Mouse (Mus musculus): ENCODE data around the gene Prss33. TPM values are rescaled to one million over a fixed set of nuclear protein-coding genes. Genes with fewer than 3 reads are reported as not detected.

Gene Prss33
- polyA plus RNA-seq, 1 experiment: 0.25 TPM

DNA sequence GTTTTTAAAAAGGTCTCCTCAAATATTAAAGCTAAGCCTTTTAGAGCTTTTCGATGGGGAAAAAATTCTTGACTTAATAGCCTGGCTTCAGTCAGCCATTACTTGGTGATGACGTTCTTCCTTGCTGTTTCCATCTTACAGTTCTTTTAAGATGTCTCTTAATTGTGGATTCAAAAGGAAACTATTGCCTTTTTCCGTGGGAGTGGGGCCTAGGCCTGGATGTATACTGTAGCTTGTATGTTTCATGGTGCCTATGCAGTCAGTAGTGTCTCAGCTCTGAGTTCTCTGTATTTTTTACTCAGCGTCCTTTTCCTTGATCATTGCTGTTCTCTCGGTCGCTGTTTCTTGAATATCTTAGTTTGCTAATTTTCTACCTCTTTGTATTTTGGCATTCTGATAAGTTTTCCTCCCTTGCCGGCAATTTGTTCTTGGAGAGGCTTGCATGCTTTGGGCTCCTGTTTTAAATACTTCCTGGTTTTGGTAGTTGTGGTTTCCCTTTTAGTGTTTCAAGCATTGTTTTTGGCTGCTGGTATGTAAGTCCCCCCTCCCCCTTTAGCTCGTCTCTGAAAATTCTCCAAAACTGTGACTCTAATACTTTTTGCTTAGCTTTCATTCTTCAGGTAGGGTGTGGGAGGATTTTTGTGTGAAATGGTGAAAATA is 31.3 kb downstream of the Prss33 start:
- Histone ChIP-seq H3K27me3 (ENCODE audit: control insufficient read depth, insufficient read depth, low read length) (no peaks in the 10 kb centered on the region), H3K4me1 (ENCODE audit: control insufficient read depth, insufficient read depth, low read length) (no peaks in the 10 kb centered on the region; the same call in 1 of the 2 replicates), H3K27ac (ENCODE audit: insufficient read depth, low read length) (no peak overlapping the region), H3K4me3 (replicated peaks; ENCODE audit: insufficient read depth, low read depth, low read length) (peak overlapping the region; percentile 94)
- TF ChIP-seq CTCF (IDR thresholded peaks at IDR 0.05; ENCODE audit: borderline replicate concordance, insufficient read depth, low read depth, low read length) (no peak), POLR2A (IDR thresholded peaks at IDR 0.05; ENCODE audit: borderline replicate concordance, insufficient read depth, low read length) (no peak)
- DNase-seq: no peak
- WGBS: under 1% methylated on average over 8 of the region's 8 CpGs

DNA sequence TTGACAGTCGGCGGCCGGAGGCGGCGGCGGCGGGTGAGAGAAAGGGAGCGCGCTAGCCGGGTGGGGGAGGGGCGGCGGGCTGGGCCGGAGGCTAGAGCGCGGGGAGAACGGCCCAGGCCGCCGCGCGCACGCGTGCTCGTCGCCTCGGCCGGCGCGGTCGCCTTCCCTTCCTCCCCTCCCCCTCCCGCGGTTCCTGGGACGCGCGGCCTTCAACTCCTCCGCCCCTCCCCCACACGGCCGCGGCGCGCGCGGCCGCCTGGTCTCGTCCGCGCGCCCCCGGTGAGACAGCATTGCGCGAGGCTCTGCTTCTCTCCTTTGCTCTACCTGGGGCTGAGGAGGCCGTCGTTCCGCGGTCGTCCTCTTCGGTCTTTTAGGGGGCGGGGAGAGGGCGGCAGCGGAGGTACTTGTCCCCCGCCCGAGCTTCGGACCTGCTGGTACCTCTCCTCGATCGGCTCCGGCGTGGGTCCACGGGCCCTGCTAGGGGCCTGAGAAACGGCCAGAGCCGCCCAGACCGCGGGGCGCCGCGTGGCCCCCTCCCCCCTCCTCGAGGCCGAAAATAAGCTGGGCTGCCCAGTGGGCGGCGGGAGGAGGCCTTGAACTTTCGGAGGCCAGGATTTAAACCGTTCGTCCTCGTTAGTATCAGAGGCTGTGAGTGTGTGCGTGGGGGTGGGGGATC is 32.4 kb downstream of the Prss33 start:
- WGBS: under 1% methylated on average over 72 of the region's 83 CpGs
- Histone ChIP-seq H3K4me3 (replicated peaks; ENCODE audit: insufficient read depth, low read depth, low read length) (peak overlapping the region; percentile 94), H3K4me1 (ENCODE audit: control insufficient read depth, insufficient read depth, low read length) (no peaks in the 10 kb centered on the region; the same call in 1 of the 2 replicates), H3K27ac (ENCODE audit: insufficient read depth, low read length) (peak overlapping the region; percentile 81), H3K27me3 (ENCODE audit: control insufficient read depth, insufficient read depth, low read length) (no peaks in the 10 kb centered on the region)
- DNase-seq: no peak
- TF ChIP-seq CTCF (IDR thresholded peaks at IDR 0.05; ENCODE audit: borderline replicate concordance, insufficient read depth, low read depth, low read length) (no peak), POLR2A (IDR thresholded peaks at IDR 0.05; ENCODE audit: borderline replicate concordance, insufficient read depth, low read length) (no peak)

DNA sequence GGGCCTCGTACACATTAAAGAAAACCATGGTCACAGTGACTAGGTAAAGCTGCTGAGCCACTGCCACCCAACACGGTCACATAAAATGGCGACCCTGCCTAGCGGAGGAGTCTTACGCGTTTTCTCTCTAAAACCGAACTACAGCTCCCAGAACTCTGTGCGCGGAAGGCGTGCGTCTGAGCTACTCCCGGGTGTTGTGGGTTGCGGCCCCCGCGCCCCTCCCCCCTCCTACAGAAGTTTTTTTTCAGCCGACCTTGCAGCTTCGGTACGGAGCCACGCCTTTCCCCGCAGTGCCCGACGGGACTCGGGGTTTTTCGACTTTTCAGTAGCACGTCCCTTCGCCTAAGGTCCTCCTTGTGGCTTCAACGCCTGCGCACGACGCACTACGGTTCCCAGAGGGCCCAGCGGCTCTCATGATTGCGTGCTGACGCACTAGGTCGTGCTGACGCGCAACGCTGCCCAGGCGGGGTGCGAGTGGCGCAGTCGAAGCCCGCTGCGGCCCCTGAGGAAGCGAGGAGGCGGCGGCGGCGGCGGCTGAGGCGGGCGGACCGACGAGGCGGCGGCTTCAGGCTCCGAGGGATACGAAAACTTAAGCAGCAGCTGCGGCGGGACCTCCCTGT is 33.0 kb downstream of the Prss33 start:
- Histone ChIP-seq H3K4me1 (ENCODE audit: control insufficient read depth, insufficient read depth, low read length) (no peaks in the 10 kb centered on the region; the same call in 1 of the 2 replicates), H3K27ac (ENCODE audit: insufficient read depth, low read length) (peak overlapping the region; percentile 91), H3K4me3 (replicated peaks; ENCODE audit: insufficient read depth, low read depth, low read length) (peak overlapping the region; percentile 94), H3K27me3 (ENCODE audit: control insufficient read depth, insufficient read depth, low read length) (no peaks in the 10 kb centered on the region)
- under 1% methylated on average over 60 of the region's 60 CpGs for WGBS
- DNase-seq: peak; percentile 98 to 99
- TF ChIP-seq POLR2A (IDR thresholded peaks at IDR 0.05; ENCODE audit: borderline replicate concordance, insufficient read depth, low read length): peak; percentile 78
- TF ChIP-seq CTCF (IDR thresholded peaks at IDR 0.05; ENCODE audit: borderline replicate concordance, insufficient read depth, low read depth, low read length): no peak

DNA sequence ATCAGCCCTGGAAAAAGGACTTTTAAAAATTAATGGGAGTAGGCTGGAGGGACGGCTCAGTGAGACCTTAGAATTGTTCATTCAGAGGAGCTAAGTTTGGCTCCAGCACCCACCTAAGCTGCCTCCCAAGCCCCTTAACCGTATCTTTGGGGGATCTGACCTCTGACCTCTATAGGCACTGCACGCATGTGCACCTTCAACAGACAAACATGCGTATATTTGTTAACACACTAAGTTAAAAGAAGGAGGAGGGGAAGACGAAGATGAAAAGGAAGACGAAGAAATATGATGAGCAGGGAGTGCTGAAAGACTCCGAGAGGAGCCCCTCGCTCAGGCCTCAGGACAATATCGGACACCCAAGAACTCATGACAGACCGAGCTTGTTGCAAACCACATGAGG is 34.2 kb downstream of the Prss33 start:
- 97% methylated on average over 10 of the region's 10 CpGs for WGBS
- TF ChIP-seq CTCF (IDR thresholded peaks at IDR 0.05; ENCODE audit: borderline replicate concordance, insufficient read depth, low read depth, low read length) (no peak), POLR2A (IDR thresholded peaks at IDR 0.05; ENCODE audit: borderline replicate concordance, insufficient read depth, low read length) (no peak)
- Histone ChIP-seq H3K27ac (ENCODE audit: insufficient read depth, low read length) (no peak overlapping the region), H3K27me3 (ENCODE audit: control insufficient read depth, insufficient read depth, low read length) (no peaks in the 10 kb centered on the region), H3K4me3 (replicated peaks; ENCODE audit: insufficient read depth, low read depth, low read length) (no peak overlapping the region), H3K4me1 (ENCODE audit: control insufficient read depth, insufficient read depth, low read length) (no peaks in the 10 kb centered on the region; the same call in 1 of the 2 replicates)
- DNase-seq: peak in 1 of 2 experiments; percentile 25

DNA sequence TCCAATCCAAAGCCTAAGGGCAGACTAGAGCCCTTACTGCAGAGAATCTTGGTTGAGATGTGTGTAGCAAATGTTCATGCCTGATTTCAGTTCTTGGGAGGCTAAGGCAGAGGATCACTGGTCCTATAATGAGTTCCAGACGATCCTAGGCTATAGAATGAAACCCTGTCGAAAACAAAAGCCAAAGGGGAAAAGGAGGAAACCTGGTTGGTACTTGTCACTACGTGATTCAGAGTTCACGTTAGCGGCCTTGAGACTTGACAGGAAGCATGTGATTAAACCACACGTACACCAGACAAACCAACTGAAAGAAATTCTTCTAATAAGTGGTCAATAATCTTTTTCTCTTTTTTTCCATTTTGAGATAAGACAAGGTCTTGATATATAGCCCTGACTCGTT is 38.5 kb downstream of the Prss33 start:
- no peak for TF ChIP-seq CTCF (IDR thresholded peaks at IDR 0.05; ENCODE audit: borderline replicate concordance, insufficient read depth, low read depth, low read length)
- no peak for TF ChIP-seq POLR2A (IDR thresholded peaks at IDR 0.05; ENCODE audit: borderline replicate concordance, insufficient read depth, low read length)
- 86% methylated on average over 7 of the region's 7 CpGs for WGBS

DNA sequence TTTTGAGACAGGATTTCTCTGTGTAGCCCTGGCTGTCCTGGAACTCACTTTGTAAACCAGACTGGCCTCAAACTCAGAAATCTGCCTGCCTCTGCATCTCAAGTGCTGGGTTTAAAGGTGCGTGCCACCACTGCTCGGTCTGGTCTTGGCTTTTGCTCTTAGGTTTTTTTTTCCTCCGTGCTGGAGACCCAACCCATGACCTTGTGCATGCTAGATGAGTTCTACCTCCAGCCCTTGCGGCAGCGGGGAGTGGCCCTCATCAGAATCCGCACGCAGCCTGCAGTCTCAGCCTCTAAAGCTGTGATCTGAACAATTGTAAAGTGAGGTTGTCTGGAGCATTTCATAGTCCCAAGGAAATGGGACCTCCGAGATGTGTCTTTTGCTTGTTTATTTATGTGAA is 40.5 kb downstream of the Prss33 start:
- no peaks in the 10 kb centered on the region; the same call in 1 of the 2 replicates for H3K4me1 ChIP-seq (ENCODE audit: control insufficient read depth, insufficient read depth, low read length)
- no peaks in the 10 kb centered on the region for H3K27me3 ChIP-seq (ENCODE audit: control insufficient read depth, insufficient read depth, low read length)
- TF ChIP-seq CTCF (IDR thresholded peaks at IDR 0.05; ENCODE audit: borderline replicate concordance, insufficient read depth, low read depth, low read length) (no peak), POLR2A (IDR thresholded peaks at IDR 0.05; ENCODE audit: borderline replicate concordance, insufficient read depth, low read length) (no peak)
- 95% methylated on average over 8 of the region's 8 CpGs for WGBS
- H3K27ac ChIP-seq (ENCODE audit: insufficient read depth, low read length): no peak overlapping the region
- DNase-seq: no peak
- no peak overlapping the region for H3K4me3 ChIP-seq (replicated peaks; ENCODE audit: insufficient read depth, low read depth, low read length)

More for the DNA sequence above, 38.5 kb downstream of the Prss33 start:
- Histone ChIP-seq H3K27me3 (ENCODE audit: control insufficient read depth, insufficient read depth, low read length) (no peaks in the 10 kb centered on the region), H3K27ac (ENCODE audit: insufficient read depth, low read length) (no peak overlapping the region), H3K4me3 (replicated peaks; ENCODE audit: insufficient read depth, low read depth, low read length) (no peak overlapping the region), H3K4me1 (ENCODE audit: control insufficient read depth, insufficient read depth, low read length) (no peaks in the 10 kb centered on the region)
- DNase-seq: no peak

DNA sequence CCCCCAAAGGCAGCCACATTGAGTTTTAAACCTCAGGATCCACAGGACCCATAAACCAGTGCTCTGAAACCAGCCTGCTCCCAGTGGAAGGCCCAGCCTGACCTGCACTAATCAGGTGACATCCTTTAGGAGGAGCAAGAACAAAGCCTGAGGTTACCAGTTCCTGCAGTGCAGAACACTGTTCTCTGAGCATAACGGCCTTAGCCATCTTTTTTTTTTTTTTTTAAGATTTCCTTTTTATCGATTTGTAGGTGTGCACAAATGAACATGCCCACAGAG is 44.8 kb downstream of the Prss33 start:
- DNase-seq: peak; percentile 38 to 60
- H3K27me3 ChIP-seq (ENCODE audit: control insufficient read depth, insufficient read depth, low read length): no peaks in the 10 kb centered on the region
- TF ChIP-seq POLR2A (IDR thresholded peaks at IDR 0.05; ENCODE audit: borderline replicate concordance, insufficient read depth, low read length) (no peak), CTCF (IDR thresholded peaks at IDR 0.05; ENCODE audit: borderline replicate concordance, insufficient read depth, low read depth, low read length) (no peak)
- peak overlapping the region; percentile 78 for H3K27ac ChIP-seq (ENCODE audit: insufficient read depth, low read length)
- H3K4me3 ChIP-seq (replicated peaks; ENCODE audit: insufficient read depth, low read depth, low read length): peak overlapping the region; percentile 61
- WGBS: 45% methylated on average over 2 of the region's 2 CpGs
- H3K4me1 ChIP-seq (ENCODE audit: control insufficient read depth, insufficient read depth, low read length): peaks cover 3% of the 10 kb centered on the region; the same call in 1 of the 2 replicates
